Mouse (Mus musculus) midbrain, embryonic 14.5 days (tissue): ENCODE results near the gene Grid2. TPM values are rescaled to one million over a fixed set of nuclear protein-coding genes. Genes with fewer than 3 reads are reported as not detected.

ENCODE experiments used
- ATAC-seq: fragments of 200-750 bp; cut with Nextera tagmentation; 2 replicates; pipeline ENCODE4 v1.8.0; 2017; ENCODE audit warnings: moderate number of reproducible peaks, moderate library complexity; ENCODE audit not compliant: low FRiP score, low TSS enrichment
- DNase-seq: peaks from one replicate; pipeline ENCODE4 v3.0.0-alpha.2; 2015
- H3K27ac ChIP-seq: fragments of 300-500 bp; sonication (generic); replicated peaks from 2 replicates; pipeline ENCODE4 v1.5.1; 2014; ENCODE audit warnings: mild to moderate bottlenecking, low read depth, low read length, moderate library complexity
- H3K27me3 ChIP-seq: fragments of 300-500 bp; sonication (generic); 2 replicates; pipeline ENCODE4 v1.6.1; 2014; ENCODE audit warnings: low read length, control low read depth, mixed read lengths; ENCODE audit not compliant: control insufficient read depth, insufficient read depth
- H3K36me3 ChIP-seq: fragments of 300-500 bp; sonication (generic); 2 replicates; pipeline ENCODE4 v1.6.1; 2014; ENCODE audit warnings: low read length, control low read depth; ENCODE audit not compliant: control insufficient read depth, insufficient read depth
- H3K4me1 ChIP-seq: fragments of 300-500 bp; sonication (generic); 2 replicates; pipeline ENCODE4 v1.6.1; 2014; ENCODE audit warnings: mild to moderate bottlenecking, antibody characterized with exemption, low read length, control low read depth; ENCODE audit not compliant: control insufficient read depth, insufficient read depth
- H3K4me2 ChIP-seq: fragments of 300-500 bp; sonication (generic); 2 replicates; pipeline ENCODE4 v1.6.1; 2014; ENCODE audit warnings: mild to moderate bottlenecking, low read length, moderate library complexity
- H3K4me3 ChIP-seq: fragments of 300-500 bp; sonication (generic); replicated peaks from 2 replicates; pipeline ENCODE4 v1.5.1; 2014; ENCODE audit warnings: low read depth, low read length
- H3K9ac ChIP-seq: fragments of 300-500 bp; sonication (generic); replicated peaks from 2 replicates; pipeline ENCODE4 v1.6.1; 2014; ENCODE audit warnings: mild to moderate bottlenecking, low read length, moderate library complexity
- H3K9me3 ChIP-seq: fragments of 300-500 bp; sonication (generic); 2 replicates; pipeline ENCODE4 v1.6.1; 2016; ENCODE audit warnings: low read length, control low read depth, mixed read lengths; ENCODE audit not compliant: control insufficient read depth
- WGBS: fragments of 180-500 bp; shearing (Covaris S2); extraction: QIAGEN DNeasy Blood & Tissue Kit; methylation state at CpG from one replicate; pipeline ENCODE4 v1.1.7; 2014; 5-methylcytosine and 5-hydroxymethylcytosine counted together
- polyA plus RNA-seq: library from polyadenylated mRNA; unstranded; fragments of >200 nt; fragmentation: Nextera tagmentation; extraction: Ambion mirVana; gene quantifications from 2 replicates; pipeline ENCODE4 v1.2.1, GENCODE M21; 2014

Gene Grid2
- polyA plus RNA-seq, 1 experiment from 2014 or later = 14.5 TPM

DNA sequence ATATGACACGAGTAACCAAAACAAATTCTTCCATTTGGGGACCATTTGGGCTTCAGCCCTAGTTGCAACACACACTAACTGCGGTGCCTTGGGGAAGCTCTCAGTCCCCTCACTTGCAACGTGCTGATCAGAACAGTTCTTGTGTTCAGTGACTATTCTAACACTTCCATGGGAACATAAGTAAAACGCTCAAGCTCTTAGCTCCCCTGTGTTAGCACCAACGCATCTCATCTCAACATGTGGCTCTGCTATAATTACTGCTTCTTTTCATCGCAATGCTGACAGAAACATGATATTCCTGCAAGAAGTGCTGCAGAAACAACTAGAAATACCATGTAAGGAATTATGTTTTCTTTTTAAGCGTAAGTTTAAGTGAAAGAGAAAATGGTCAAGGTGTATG is 1340.6 kb downstream of the Grid2 start:
- Histone ChIP-seq H3K9ac (no peak overlapping the region), H3K4me2 (no peak overlapping the region), H3K27ac (no peak overlapping the region), H3K4me1 (no peaks in the 10 kb centered on the region), H3K27me3 (no peaks in the 10 kb centered on the region), H3K4me3 (no peak overlapping the region), H3K36me3 (no peaks in the 10 kb centered on the region), H3K9me3 (no peaks in the 10 kb centered on the region)
- no peak for DNase-seq
- WGBS = 77% methylated on average over 7 of the region's 7 CpGs
- no peak for ATAC-seq

GRCm38 (mm10) chr6:64596835-64597234 is 1341.2 kb downstream of the Grid2 start:
- ATAC-seq (no peak), DNase-seq (no peak)
- Histone ChIP-seq H3K4me1 (no peaks in the 10 kb centered on the region), H3K36me3 (no peaks in the 10 kb centered on the region), H3K4me3 (no peak overlapping the region), H3K9ac (no peak overlapping the region), H3K27ac (peak overlapping the region; percentile 21; the same call in 1 of the 2 replicates), H3K9me3 (no peaks in the 10 kb centered on the region), H3K4me2 (no peak overlapping the region), H3K27me3 (no peaks in the 10 kb centered on the region)
- 26% methylated on average over 2 of the region's 2 CpGs for WGBS

DNA sequence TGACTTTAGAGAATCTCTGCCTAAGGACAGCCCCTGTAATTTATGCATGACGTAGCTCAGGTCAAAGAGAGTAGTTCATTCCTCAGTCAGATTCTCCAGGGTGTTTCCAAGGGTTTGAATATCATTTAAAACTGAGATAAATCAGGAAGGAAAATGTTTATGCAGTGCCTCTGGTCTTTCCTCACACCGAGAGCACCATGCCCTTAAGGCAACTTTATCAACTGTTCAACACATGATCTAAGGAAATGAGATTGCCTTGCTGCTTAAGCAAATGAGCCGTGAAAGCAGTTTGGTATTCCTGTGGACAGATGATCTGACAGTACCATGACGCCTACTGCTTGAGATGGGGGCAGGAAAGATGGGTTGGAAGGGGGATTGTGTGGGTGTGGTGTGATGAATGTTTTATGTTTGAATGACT is 1342.5 kb downstream of the Grid2 start:
- Histone ChIP-seq H3K36me3 (no peaks in the 10 kb centered on the region), H3K9me3 (no peaks in the 10 kb centered on the region), H3K4me3 (no peak overlapping the region), H3K27me3 (no peaks in the 10 kb centered on the region), H3K4me2 (no peak overlapping the region), H3K27ac (no peak overlapping the region), H3K4me1 (no peaks in the 10 kb centered on the region), H3K9ac (no peak overlapping the region)
- ATAC-seq (peak; percentile 74), DNase-seq (peak; percentile 70)
- 10% methylated on average over 4 of the region's 4 CpGs for WGBS

DNA sequence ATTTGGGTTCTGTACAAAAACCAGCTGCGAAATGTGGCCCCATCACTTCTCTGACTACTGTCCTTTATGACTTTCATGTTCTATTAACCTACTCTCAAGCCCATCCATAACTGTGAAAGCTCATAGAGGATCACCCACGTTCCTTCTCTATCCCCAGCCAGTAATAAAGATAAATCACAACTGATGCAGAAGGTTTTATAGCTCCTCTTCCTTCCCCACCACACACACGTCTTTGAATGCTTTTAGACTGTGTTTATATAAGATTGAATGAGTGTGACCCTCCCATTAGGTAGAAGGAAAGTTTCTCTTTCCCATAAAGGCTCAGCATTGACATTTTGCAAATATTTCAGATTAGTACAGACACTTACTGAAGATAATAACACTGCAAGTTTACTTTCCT is 1350.1 kb downstream of the Grid2 start:
- no peak overlapping the region for H3K27ac ChIP-seq
- DNase-seq = no peak
- ATAC-seq = no peak
- H3K27me3 ChIP-seq = no peaks in the 10 kb centered on the region
- no peak overlapping the region for H3K9ac ChIP-seq
- WGBS = 78% methylated on average over 3 of the region's 3 CpGs
- H3K9me3 ChIP-seq = no peaks in the 10 kb centered on the region
- no peak overlapping the region for H3K4me3 ChIP-seq
- H3K4me2 ChIP-seq = no peak overlapping the region
- H3K36me3 ChIP-seq = no peaks in the 10 kb centered on the region
- no peaks in the 10 kb centered on the region for H3K4me1 ChIP-seq

- Histone ChIP-seq H3K36me3 (no peaks in the 10 kb centered on the region), H3K4me3 (no peak overlapping the region), H3K27ac (no peak overlapping the region), H3K27me3 (no peaks in the 10 kb centered on the region), H3K9ac (no peak overlapping the region), H3K4me2 (no peak overlapping the region), H3K9me3 (no peaks in the 10 kb centered on the region), H3K4me1 (no peaks in the 10 kb centered on the region)
- DNase-seq = no peak
- ATAC-seq = no peak
- WGBS = 93% methylated on average over 1 of the region's 1 CpGs
Observed at GRCm38 (mm10) chr6:64607041-64607440, 1351.4 kb downstream of the Grid2 start.

- no peaks in the 10 kb centered on the region for H3K9me3 ChIP-seq
- WGBS = 21% methylated on average over 1 of the region's 1 CpGs
- H3K4me3 ChIP-seq = no peak overlapping the region
- ATAC-seq (no peak), DNase-seq (peak; percentile 52)
- no peaks in the 10 kb centered on the region for H3K27me3 ChIP-seq
- H3K9ac ChIP-seq = no peak overlapping the region
- H3K27ac ChIP-seq = no peak overlapping the region
- H3K36me3 ChIP-seq = no peaks in the 10 kb centered on the region
- no peaks in the 10 kb centered on the region for H3K4me1 ChIP-seq
- no peak overlapping the region for H3K4me2 ChIP-seq
Observed at GRCm38 (mm10) chr6:64607942-64608341, 1352.3 kb downstream of the Grid2 start.

GRCm38 (mm10) chr6:64616843-64617242 is 1361.2 kb downstream of the Grid2 start:
- Histone ChIP-seq H3K27me3 (no peaks in the 10 kb centered on the region), H3K9ac (no peak overlapping the region), H3K4me3 (no peak overlapping the region), H3K36me3 (no peaks in the 10 kb centered on the region), H3K4me2 (no peak overlapping the region), H3K9me3 (no peaks in the 10 kb centered on the region), H3K27ac (no peak overlapping the region), H3K4me1 (no peaks in the 10 kb centered on the region; the same call in 1 of the 2 replicates)
- ATAC-seq = no peak
- DNase-seq = no peak
- 71% methylated on average over 4 of the region's 4 CpGs for WGBS

GRCm38 (mm10) chr6:64617417-64618135 is 1361.9 kb downstream of the Grid2 start:
- Histone ChIP-seq H3K27ac (no peak overlapping the region), H3K4me3 (no peak overlapping the region), H3K9ac (no peak overlapping the region), H3K9me3 (no peaks in the 10 kb centered on the region), H3K27me3 (no peaks in the 10 kb centered on the region), H3K4me1 (no peaks in the 10 kb centered on the region; the same call in 1 of the 2 replicates), H3K36me3 (no peaks in the 10 kb centered on the region), H3K4me2 (no peak overlapping the region)
- no peak for DNase-seq
- ATAC-seq = no peak
- WGBS = 47% methylated on average over 8 of the region's 8 CpGs

DNA sequence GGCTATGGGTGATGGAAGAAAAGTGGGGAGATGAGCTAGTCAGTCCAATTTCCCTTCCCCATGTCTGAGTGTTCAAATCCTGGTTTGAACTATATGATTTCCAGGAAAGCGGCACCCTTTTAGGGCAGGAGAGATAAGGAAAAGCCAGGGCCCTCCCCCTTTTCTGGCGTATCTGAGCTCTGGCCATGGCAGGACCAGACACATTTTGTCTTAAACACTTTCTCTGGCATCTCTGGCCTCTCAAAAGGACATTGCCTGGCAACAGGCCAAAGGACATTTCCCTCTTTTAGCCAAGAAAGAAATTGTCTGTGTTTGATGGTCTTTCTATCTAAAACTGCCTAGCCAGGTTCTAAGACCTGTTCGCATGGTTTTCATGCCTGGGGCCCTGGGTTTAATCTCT is 1367.7 kb downstream of the Grid2 start:
- DNase-seq = no peak
- H3K9ac ChIP-seq = no peak overlapping the region
- no peaks in the 10 kb centered on the region for H3K27me3 ChIP-seq
- no peaks in the 10 kb centered on the region for H3K36me3 ChIP-seq
- no peak overlapping the region for H3K27ac ChIP-seq
- no peak overlapping the region for H3K4me2 ChIP-seq
- ATAC-seq = no peak
- no peaks in the 10 kb centered on the region for H3K4me1 ChIP-seq
- no peak overlapping the region for H3K4me3 ChIP-seq
- no peaks in the 10 kb centered on the region for H3K9me3 ChIP-seq
- WGBS = 58% methylated on average over 3 of the region's 3 CpGs
